Mouse (Mus musculus) c-Kit-positive CD71-negative TER-119-negative erythroid progenitor cells, embryonic 14.5 days (primary cell): ENCODE measurements around the gene Itpkc.

Source experiments
- DNase-seq: peaks from one replicate; pipeline ENCODE4 v3.0.0-alpha.2; 2013; ENCODE audit warnings: low read depth

Itpkc gene

GRCm38 (mm10) chr7:27164112-27164947 lies 64.1 kb downstream of the Itpkc start:
- no peak for DNase-seq

GRCm38 (mm10) chr7:27163450-27163805 lies 65.0 kb downstream of the Itpkc start:
- DNase-seq = no peak

GRCm38 (mm10) chr7:27162780-27163449 lies 65.5 kb downstream of the Itpkc start:
- no peak for DNase-seq

GRCm38 (mm10) chr7:27161744-27162143 lies 66.7 kb downstream of the Itpkc start:
- no peak for DNase-seq

GRCm38 (mm10) chr7:27160921-27161320 lies 67.5 kb downstream of the Itpkc start:
- no peak for DNase-seq

- peak; percentile 66 for DNase-seq
These were observed 68.6 kb downstream of the Itpkc start for GRCm38 (mm10) chr7:27159882-27160281.

- DNase-seq = no peak
These were observed 69.2 kb downstream of the Itpkc start for GRCm38 (mm10) chr7:27159256-27159655.

GRCm38 (mm10) chr7:27158171-27158570 lies 70.3 kb downstream of the Itpkc start:
- no peak for DNase-seq
